ENCODE assay signal across 8 mouse cellular contexts in the genomic region with DNA sequence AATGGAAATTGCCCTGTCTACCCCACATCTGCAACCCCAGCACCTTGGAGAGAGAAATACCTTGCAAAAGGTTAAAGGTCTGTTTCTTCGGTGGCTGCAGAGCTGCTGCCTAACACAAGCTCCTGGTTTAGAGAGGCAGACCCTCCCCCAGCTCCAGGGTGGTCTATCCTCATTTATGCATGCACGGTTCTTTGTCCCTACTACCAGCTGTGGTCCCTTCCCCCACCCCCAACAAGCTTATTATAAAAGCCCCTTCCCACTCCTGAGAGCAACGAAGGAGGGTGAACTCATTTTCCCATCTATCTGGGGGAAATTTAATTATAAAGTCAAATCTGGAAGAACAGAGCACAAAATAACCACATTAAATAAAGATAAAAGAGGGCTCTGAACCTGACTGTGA. TPM values are rescaled to one million over a fixed set of nuclear protein-coding genes. Genes with fewer than 3 reads are reported as not detected.
DNase-seq lines count a peak whose midpoint lies in the region; ATAC-seq lines count a peak whose summit lies in the region.

Gene Pxylp1, minus strand, starts transcription at position 124 of the 400 bp plus-strand sequence.

- no peak within 1 kb of the TSS for H3K4me2 ChIP-seq in embryonic facial prominence, embryonic 13.5 days
- no peak within 1 kb of the TSS for H3K4me2 ChIP-seq in limb, embryonic 11.5 days (ENCODE audit: low read depth, severe bottlenecking)

- H3K36me3 ChIP-seq in embryonic facial prominence, embryonic 13.5 days: no peaks in the 10 kb centered on the region
- no peaks in the 10 kb centered on the region for H3K36me3 ChIP-seq in limb, embryonic 11.5 days (ENCODE audit: control insufficient read depth, insufficient read depth, low read length)

- peaks cover 8% of the 10 kb centered on the region; the same call in 1 of the 2 replicates for H3K27me3 ChIP-seq in embryonic facial prominence, embryonic 13.5 days
- H3K27me3 ChIP-seq in limb, embryonic 11.5 days (ENCODE audit: control insufficient read depth, insufficient read depth, low read length): peaks cover 8% of the 10 kb centered on the region; the same call in 1 of the 2 replicates

- DNase-seq in cerebellum, adult 9-10 months: peak; percentile 28
- no peak for DNase-seq in cerebellum, adult 11-12 months
- no peak for DNase-seq in heart, postnatal 36 days
- peak; percentile 60 for DNase-seq in limb, embryonic 11.5 days (ENCODE audit: low spot score)
- no peak for DNase-seq in spleen, adult 12 weeks (ENCODE audit: low spot score)
- DNase-seq in lung, adult 18-20 months: no peak
- DNase-seq in adrenal gland, adult 2 months: no peak

- H3K27ac ChIP-seq in embryonic facial prominence, embryonic 13.5 days: no peak within 1 kb of the TSS
- H3K27ac ChIP-seq in limb, embryonic 11.5 days (replicated peaks; ENCODE audit: low read depth, low read length): no peak within 1 kb of the TSS

- no peak for ATAC-seq in embryonic facial prominence, embryonic 13.5 days (ENCODE audit: insufficient number of reproducible peaks, insufficient read depth, low FRiP score, low TSS enrichment, low read depth)
- ATAC-seq in limb, embryonic 11.5 days (ENCODE audit: insufficient number of reproducible peaks, low FRiP score, low TSS enrichment, low read depth): no peak

- intact Hi-C loops in heart, postnatal 36 days (cut with DNase I): no loop called here

- 9% methylated on average over 3 of the region's 3 CpGs for WGBS in embryonic facial prominence, embryonic 13.5 days
- WGBS in limb, embryonic 11.5 days: 9% methylated on average over 3 of the region's 3 CpGs

- H3K4me3 ChIP-seq in embryonic facial prominence, embryonic 13.5 days: no peak within 1 kb of the TSS
- H3K4me3 ChIP-seq in limb, embryonic 11.5 days (ENCODE audit: low read depth, low read length): no peak within 1 kb of the TSS

- H3K9me3 ChIP-seq in embryonic facial prominence, embryonic 13.5 days: no peaks in the 10 kb centered on the region
- H3K9me3 ChIP-seq in limb, embryonic 11.5 days (ENCODE audit: control insufficient read depth, low read length): no peaks in the 10 kb centered on the region

- H3K9ac ChIP-seq in embryonic facial prominence, embryonic 13.5 days: no peak within 1 kb of the TSS
- H3K9ac ChIP-seq in limb, embryonic 11.5 days (ENCODE audit: low read length): no peak within 1 kb of the TSS

- H3K4me1 ChIP-seq in embryonic facial prominence, embryonic 13.5 days: peaks cover 22% of the 10 kb centered on the region
- H3K4me1 ChIP-seq in limb, embryonic 11.5 days (ENCODE audit: control insufficient read depth, insufficient read depth, low read length): peaks cover 16% of the 10 kb centered on the region

RNA-seq across cellular contexts. Expression of gene Pxylp1, which starts in this region (rescaled TPM):
- 29.1 and 33.7 TPM in 2 replicates for polyA plus RNA-seq in embryonic facial prominence, embryonic 13.5 days (2015; fragmentation: Nextera tagmentation; extraction: Ambion mirVana)
- 10 to 100 TPM; 14.5 to 21.3 TPM for total RNA-seq in heart, postnatal 36 days (2021)
- 15.5 and 15.9 TPM in 2 replicates for polyA plus RNA-seq in limb, embryonic 11.5 days (2014; fragmentation: Nextera tagmentation; extraction: Ambion mirVana)
- 10 to 100 TPM in 1 of 2 experiments, 1 to 10 TPM in 1; 5.6 to 13.0 TPM for total RNA-seq in adrenal gland, adult 2 months (2021)
- polyA plus RNA-seq in adrenal gland, adult 2 months (2012; rRNA removed): 2.7 and 2.9 TPM in 2 replicates

Comparison
In these comparisons a context has a peak if more than half of its experiments do, and no peak if none do; other contexts are left out.
1. DNase-seq: peak in cerebellum, adult 9-10 months (single experiment) and limb, embryonic 11.5 days (single experiment); none in cerebellum, adult 11-12 months (single experiment), heart, postnatal 36 days (0 of 2), spleen, adult 12 weeks (single experiment), lung, adult 18-20 months (0 of 2) and adrenal gland, adult 2 months (single experiment).